Mouse (Mus musculus) liver, postnatal 0 days (tissue): ENCODE measurements at regions not wholly inside any gene's neighbourhood (a gene's known extent, or its start where the extent isn't known, plus 50 kb on each side); places are given as distances from the start of the nearest gene placed in this dataset.
A peak's percentile ranks its signal among the peaks of the same experiment; 100 is the strongest.

Source experiments
- ATAC-seq: fragments of 200-750 bp; cut with Nextera tagmentation; 2 replicates; pipeline ENCODE4 v1.8.0; 2017; ENCODE audit warnings: mild to moderate bottlenecking, moderate library complexity
- DNase-seq: peaks from one replicate; pipeline ENCODE4 v3.0.0-alpha.2; 2016
- H3K27ac ChIP-seq: fragments of 300-500 bp; sonication (generic); 2 replicates; pipeline ENCODE4 v1.5.1; 2014; ENCODE audit warnings: antibody characterized with exemption, moderate library complexity, mild to moderate bottlenecking, low read depth
- H3K27me3 ChIP-seq: fragments of 300-500 bp; sonication (generic); 2 replicates; pipeline ENCODE4 v1.6.1; 2014; ENCODE audit warnings: low read length, control low read depth, mixed read lengths; ENCODE audit not compliant: insufficient read depth
- H3K36me3 ChIP-seq: fragments of 300-500 bp; sonication (generic); replicated peaks from 2 replicates; pipeline ENCODE4 v1.6.1; 2014; ENCODE audit warnings: mild to moderate bottlenecking, control low read depth, low read length, moderate library complexity, mixed read lengths; ENCODE audit not compliant: insufficient read depth
- H3K4me1 ChIP-seq: fragments of 300-500 bp; sonication (generic); 2 replicates; pipeline ENCODE4 v1.6.1; 2014; ENCODE audit warnings: antibody characterized with exemption, mild to moderate bottlenecking, control low read depth; ENCODE audit not compliant: insufficient read depth
- H3K4me2 ChIP-seq: fragments of 300-500 bp; sonication (generic); 2 replicates; pipeline ENCODE4 v1.6.1; 2014; ENCODE audit warnings: low read depth, mild to moderate bottlenecking, low read length, moderate library complexity, mixed read lengths
- H3K4me3 ChIP-seq: fragments of 300-500 bp; sonication (generic); 2 replicates; pipeline ENCODE4 v1.5.1; 2014; ENCODE audit warnings: low read depth, low read length
- H3K9ac ChIP-seq: fragments of 300-500 bp; sonication (generic); replicated peaks from 2 replicates; pipeline ENCODE4 v1.6.1; 2014; ENCODE audit warnings: mild to moderate bottlenecking, moderate library complexity
- H3K9me3 ChIP-seq: fragments of 300-500 bp; sonication (generic); 2 replicates; pipeline ENCODE4 v1.6.1; 2016; ENCODE audit warnings: mild to moderate bottlenecking, control low read depth, low read length, mixed read lengths
- CTCF ChIP-seq: sonication (generic); IDR thresholded peaks from 2 replicates; pipeline ENCODE4 v1.5.1; 2016; ENCODE audit warnings: antibody characterized with exemption, low read depth
- EP300 ChIP-seq: IDR thresholded peaks from 2 replicates; pipeline ENCODE4 v1.6.1; 2016; ENCODE audit warnings: antibody characterized with exemption, low read depth, mild to moderate bottlenecking
- WGBS: fragments of 180-500 bp; shearing (Covaris S2); extraction: QIAGEN DNeasy Blood & Tissue Kit; methylation state at CpG from one replicate; pipeline ENCODE4 v1.1.7; 2014; ENCODE audit not compliant: insufficient replicate concordance; 5-methylcytosine and 5-hydroxymethylcytosine counted together

DNA sequence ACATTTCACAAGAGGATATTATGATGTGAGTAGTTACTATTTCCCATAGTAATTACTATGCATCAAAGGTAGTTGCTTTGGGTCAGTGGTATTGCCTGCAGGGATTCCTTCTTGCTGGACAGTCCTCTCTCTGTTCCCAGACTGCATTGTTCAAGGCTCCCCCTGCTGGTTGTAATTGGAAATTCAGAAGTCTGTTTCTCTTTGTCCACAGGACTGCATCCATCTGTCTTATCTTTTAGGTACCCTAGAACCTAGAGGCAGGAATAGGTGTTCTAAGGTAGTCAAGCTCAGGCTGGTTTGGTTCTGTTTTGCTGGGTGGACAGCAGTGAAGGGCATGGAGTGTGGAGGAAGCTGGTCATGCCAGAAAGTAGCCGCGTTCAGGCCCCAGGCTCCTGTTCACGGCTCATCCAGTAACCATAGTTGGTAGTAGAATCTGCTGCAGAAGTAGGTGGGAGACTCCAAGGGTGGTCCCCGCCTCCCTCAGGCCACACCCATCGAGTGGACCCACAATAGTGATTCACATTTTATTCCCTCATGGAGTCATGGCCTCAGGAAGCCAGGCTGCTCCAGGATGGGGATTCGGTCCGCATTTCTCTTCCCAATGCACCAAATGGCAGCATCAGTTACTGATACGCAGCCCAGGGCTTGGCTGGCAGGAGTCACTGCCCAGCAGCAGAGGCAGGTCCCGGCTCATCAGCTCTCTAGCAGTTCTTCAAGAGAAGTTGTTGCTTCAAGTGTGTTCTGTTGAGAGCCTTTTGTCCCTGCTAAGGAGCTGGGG is 51.7 kb upstream of the Caprin1 start:
- Histone ChIP-seq H3K27me3 (no peaks in the 10 kb centered on the region), H3K9ac (no peak overlapping the region), H3K27ac (no peak overlapping the region), H3K9me3 (no peaks in the 10 kb centered on the region), H3K4me3 (no peak overlapping the region), H3K4me1 (peaks cover 4% of the 10 kb centered on the region; the same call in 1 of the 2 replicates), H3K36me3 (no peaks in the 10 kb centered on the region), H3K4me2 (no peak overlapping the region)
- DNase-seq (peak; percentile 39), ATAC-seq (no peak)
- WGBS = 71% methylated on average over 9 of the region's 9 CpGs
- TF ChIP-seq EP300 = no peak
- TF ChIP-seq CTCF = peak; percentile 87

DNA sequence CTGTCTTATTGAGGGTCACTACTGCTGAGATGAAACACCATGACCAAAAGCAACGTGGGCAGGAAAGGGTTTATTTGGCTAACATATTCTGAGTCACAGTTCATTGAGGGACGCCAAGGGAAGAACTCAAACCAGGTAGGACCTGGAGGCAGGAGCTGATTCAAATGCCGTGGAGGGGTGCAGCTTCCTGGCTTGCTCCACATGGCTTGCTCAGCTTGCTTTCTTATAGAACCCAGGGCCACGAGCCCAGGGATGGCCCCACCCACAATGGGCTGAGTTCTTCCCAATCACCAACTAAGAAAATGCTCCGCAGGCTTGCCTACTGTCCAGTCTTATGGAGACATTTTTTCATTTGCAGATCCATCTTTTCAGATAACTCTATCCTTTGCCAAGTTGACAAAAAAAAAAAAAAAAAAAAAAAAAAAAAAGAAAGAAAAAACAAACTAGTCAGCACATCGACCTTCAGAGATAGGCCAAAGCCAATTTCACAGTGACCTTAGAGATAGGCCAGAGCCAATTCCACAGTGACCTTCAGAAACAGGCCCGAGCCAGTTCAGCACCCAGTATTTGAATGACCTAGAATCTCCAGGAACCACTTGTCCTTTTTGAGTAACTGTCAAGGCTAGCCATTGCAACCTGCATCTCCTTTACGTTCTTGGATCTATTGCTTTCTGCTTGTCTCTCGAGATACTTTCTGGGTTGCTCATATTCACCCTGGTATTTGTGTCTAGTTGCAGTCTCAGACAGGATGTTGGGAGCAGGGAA is 52.5 kb upstream of the Caprin1 start:
- Histone ChIP-seq H3K9me3 (no peaks in the 10 kb centered on the region), H3K4me2 (no peak overlapping the region), H3K36me3 (no peaks in the 10 kb centered on the region), H3K4me1 (peaks cover 4% of the 10 kb centered on the region; the same call in 1 of the 2 replicates), H3K27me3 (no peaks in the 10 kb centered on the region), H3K9ac (no peak overlapping the region), H3K27ac (no peak overlapping the region), H3K4me3 (no peak overlapping the region)
- TF ChIP-seq EP300 (no peak), CTCF (no peak)
- ATAC-seq (peak; percentile 42), DNase-seq (no peak)
- WGBS = 71% methylated on average over 9 of the region's 9 CpGs

DNA sequence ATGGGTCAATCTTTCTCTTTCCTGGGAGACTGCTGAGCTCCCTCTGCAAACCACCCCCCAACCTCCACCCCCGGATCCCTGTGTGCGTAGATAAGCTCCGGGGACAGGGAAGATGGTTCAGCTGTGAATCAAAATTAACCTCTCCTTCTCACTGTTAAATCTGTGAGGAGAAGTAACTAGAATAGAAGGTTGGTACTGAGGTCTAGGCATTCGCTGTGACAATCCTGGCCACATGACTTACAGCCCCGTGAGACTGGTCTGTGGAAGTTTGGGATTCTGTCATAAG is 53.0 kb upstream of the Caprin1 start:
- Histone ChIP-seq H3K9me3 (no peaks in the 10 kb centered on the region), H3K36me3 (no peaks in the 10 kb centered on the region), H3K4me2 (no peak overlapping the region), H3K27ac (no peak overlapping the region), H3K4me3 (no peak overlapping the region), H3K4me1 (peaks cover 4% of the 10 kb centered on the region; the same call in 1 of the 2 replicates), H3K27me3 (no peaks in the 10 kb centered on the region), H3K9ac (no peak overlapping the region)
- ATAC-seq (no peak), DNase-seq (no peak)
- TF ChIP-seq CTCF (no peak), EP300 (no peak)
- WGBS = 42% methylated on average over 5 of the region's 5 CpGs

DNA sequence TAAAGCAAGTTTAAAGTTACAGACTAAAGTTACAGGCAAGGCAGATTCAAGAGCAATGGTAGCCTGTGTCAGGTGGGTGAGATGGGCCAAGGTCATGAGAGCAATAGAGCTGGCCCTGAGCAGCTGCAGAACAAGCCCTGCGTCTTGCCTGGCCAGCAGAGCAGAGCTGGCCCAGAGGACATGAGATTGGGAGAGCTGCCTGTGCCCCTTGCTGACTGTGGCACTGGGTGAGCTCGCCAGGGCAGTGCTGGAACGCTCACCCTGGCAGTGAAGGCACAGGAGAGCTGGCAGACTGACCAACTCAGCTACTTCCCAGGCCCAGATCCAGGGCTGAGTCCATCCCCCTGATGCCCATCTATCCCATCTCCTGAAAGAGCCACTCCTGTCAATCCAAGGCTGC is 53.7 kb upstream of the Caprin1 start:
- no peak overlapping the region for H3K4me2 ChIP-seq
- H3K27ac ChIP-seq = no peak overlapping the region
- 81% methylated on average over 3 of the region's 3 CpGs for WGBS
- no peak for ATAC-seq
- H3K9ac ChIP-seq = no peak overlapping the region
- no peaks in the 10 kb centered on the region for H3K9me3 ChIP-seq
- no peaks in the 10 kb centered on the region for H3K27me3 ChIP-seq
- DNase-seq = no peak
- H3K4me1 ChIP-seq = no peaks in the 10 kb centered on the region
- H3K36me3 ChIP-seq = no peaks in the 10 kb centered on the region
- H3K4me3 ChIP-seq = no peak overlapping the region
- TF ChIP-seq CTCF (no peak), EP300 (no peak)

DNA sequence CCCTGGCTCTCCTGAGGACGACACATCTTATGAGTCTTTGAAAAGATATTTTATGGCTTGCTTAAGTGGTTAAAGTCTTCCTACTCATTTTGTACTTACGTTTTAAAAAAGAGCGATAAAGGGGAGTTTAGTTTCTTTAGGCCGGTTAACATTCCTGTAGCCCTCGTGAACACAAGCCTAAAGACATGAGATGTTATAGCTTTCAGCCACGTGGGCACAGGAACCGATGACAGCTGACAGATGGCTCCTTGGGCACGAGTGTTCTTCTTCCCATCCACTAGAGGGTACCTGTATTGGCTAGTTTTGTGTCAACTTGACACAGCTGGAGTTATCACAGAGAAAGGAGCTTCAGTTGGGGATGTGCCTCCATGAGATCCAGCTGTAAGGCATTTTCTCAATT is 63.8 kb upstream of the Caprin1 start:
- H3K4me2 ChIP-seq = no peak overlapping the region
- no peak overlapping the region for H3K27ac ChIP-seq
- ATAC-seq (no peak), DNase-seq (no peak)
- no peaks in the 10 kb centered on the region for H3K9me3 ChIP-seq
- H3K4me3 ChIP-seq = no peak overlapping the region
- WGBS = 75% methylated on average over 8 of the region's 8 CpGs
- TF ChIP-seq CTCF (no peak), EP300 (no peak)
- H3K9ac ChIP-seq = no peak overlapping the region
- H3K36me3 ChIP-seq = no peaks in the 10 kb centered on the region
- H3K27me3 ChIP-seq = no peaks in the 10 kb centered on the region
- no peaks in the 10 kb centered on the region for H3K4me1 ChIP-seq

DNA sequence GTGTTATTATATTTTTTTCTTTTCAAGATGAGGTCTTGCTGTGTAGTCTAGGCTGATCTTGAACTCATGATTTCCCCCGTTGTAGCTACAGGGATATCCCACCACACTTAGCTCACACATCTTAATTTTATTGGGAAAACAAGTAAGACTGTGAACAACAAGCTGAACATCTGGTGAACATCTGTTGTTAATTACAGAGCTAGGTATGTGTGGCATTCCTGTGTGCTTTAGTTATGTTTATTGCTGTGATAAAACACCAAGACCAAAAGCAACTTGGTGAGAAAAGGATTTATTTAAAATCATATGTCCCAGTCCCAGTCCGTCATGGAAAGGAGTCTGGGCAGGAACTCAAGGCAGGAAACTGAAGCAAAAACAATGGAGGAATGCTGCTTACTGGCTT is 66.8 kb upstream of the Caprin1 start:
- WGBS = 69% methylated on average over 2 of the region's 2 CpGs
- TF ChIP-seq EP300 = no peak
- TF ChIP-seq CTCF = no peak
- Histone ChIP-seq H3K36me3 (no peaks in the 10 kb centered on the region), H3K9me3 (no peaks in the 10 kb centered on the region), H3K27ac (no peak overlapping the region), H3K27me3 (no peaks in the 10 kb centered on the region), H3K4me3 (no peak overlapping the region), H3K4me1 (no peaks in the 10 kb centered on the region), H3K4me2 (no peak overlapping the region), H3K9ac (no peak overlapping the region)
- no peak for DNase-seq
- ATAC-seq = no peak
